Mouse (Mus musculus) kidney, postnatal 10 days (tissue): Measurements from ENCODE around the gene Man1a.

Source experiments
- DNase-seq: peaks from one replicate; pipeline ENCODE4 v3.0.0; 2021; ENCODE audit warnings: mixed read lengths

The Man1a gene

GRCm38 (mm10) chr10:54076420-54076819 lies at the start of gene Man1a:
TSS of gene Man1a (minus strand) at chr10:54076609.
- DNase-seq = peak; percentile 16

- no peak for DNase-seq
Measured at GRCm38 (mm10) chr10:54121816-54122215, 45.4 kb upstream of the Man1a start.

GRCm38 (mm10) chr10:54120375-54120774 lies 44.0 kb upstream of the Man1a start:
- DNase-seq = peak; percentile 82

GRCm38 (mm10) chr10:54119303-54119702 lies 42.9 kb upstream of the Man1a start:
- DNase-seq = no peak

GRCm38 (mm10) chr10:54118223-54118912 lies 42.0 kb upstream of the Man1a start:
- DNase-seq = no peak

GRCm38 (mm10) chr10:54117763-54118162 lies 41.4 kb upstream of the Man1a start:
- DNase-seq = peak; percentile 43

- peak; percentile 41 for DNase-seq
Measured at GRCm38 (mm10) chr10:54103671-54104070, 27.3 kb upstream of the Man1a start.

GRCm38 (mm10) chr10:54092081-54092480 lies 15.7 kb upstream of the Man1a start:
- DNase-seq = no peak

- DNase-seq = no peak
Measured at GRCm38 (mm10) chr10:54089923-54090322, 13.5 kb upstream of the Man1a start.

- no peak for DNase-seq
Measured at GRCm38 (mm10) chr10:54087346-54087745, 10.9 kb upstream of the Man1a start.

- no peak for DNase-seq
Measured at GRCm38 (mm10) chr10:54085073-54085472, 8.7 kb upstream of the Man1a start.

GRCm38 (mm10) chr10:54077005-54077404 lies 596 bp upstream of the Man1a start:
- no peak for DNase-seq

- DNase-seq = peak; percentile 96
Measured at GRCm38 (mm10) chr10:54075441-54076010, 883 bp downstream of the Man1a start.

- DNase-seq = peak; percentile 64
Measured at GRCm38 (mm10) chr10:54074609-54075421, 1.6 kb downstream of the Man1a start.

GRCm38 (mm10) chr10:54074247-54074608 lies 2.2 kb downstream of the Man1a start:
- DNase-seq = no peak

GRCm38 (mm10) chr10:54073641-54074203 lies 2.7 kb downstream of the Man1a start:
- peak; percentile 27 for DNase-seq

- no peak for DNase-seq
Measured at GRCm38 (mm10) chr10:54072336-54072735, 4.1 kb downstream of the Man1a start.

- DNase-seq = no peak
Measured at GRCm38 (mm10) chr10:54070496-54070895, 5.9 kb downstream of the Man1a start.

GRCm38 (mm10) chr10:54069412-54069811 lies 7.0 kb downstream of the Man1a start:
- DNase-seq = no peak

GRCm38 (mm10) chr10:54066683-54067082 lies 9.7 kb downstream of the Man1a start:
- DNase-seq = no peak

- no peak for DNase-seq
Measured at GRCm38 (mm10) chr10:54063551-54064260, 12.7 kb downstream of the Man1a start.

GRCm38 (mm10) chr10:54062835-54063234 lies 13.6 kb downstream of the Man1a start:
- no peak for DNase-seq

- no peak for DNase-seq
Measured at GRCm38 (mm10) chr10:54061159-54061558, 15.2 kb downstream of the Man1a start.
